Mouse (Mus musculus) embryo, embryonic 9.5 days (tissue): ENCODE results near the gene Tns4.

Experiments
- DNase-seq: peaks from one replicate; pipeline ENCODE4 v3.0.0-alpha.2; 2017; ENCODE audit errors: extremely low spot score

Gene Tns4

GRCm38 (mm10) chr11:99091666-99092065 lies 2.6 kb upstream of the Tns4 start:
- no peak for DNase-seq

- no peak for DNase-seq
These were observed 1.3 kb upstream of the Tns4 start for GRCm38 (mm10) chr11:99090391-99090790.

GRCm38 (mm10) chr11:99088486-99088885 lies 620 bp downstream of the Tns4 start:
- DNase-seq, result no peak

GRCm38 (mm10) chr11:99084366-99084765 lies 4.7 kb downstream of the Tns4 start:
- no peak for DNase-seq

GRCm38 (mm10) chr11:99083516-99083915 lies 5.6 kb downstream of the Tns4 start:
- no peak for DNase-seq

GRCm38 (mm10) chr11:99082098-99082497 lies 7.0 kb downstream of the Tns4 start:
- DNase-seq, result no peak

GRCm38 (mm10) chr11:99081566-99081965 lies 7.5 kb downstream of the Tns4 start:
- no peak for DNase-seq

GRCm38 (mm10) chr11:99080902-99081543 lies 8.1 kb downstream of the Tns4 start:
- no peak for DNase-seq

- no peak for DNase-seq
These were observed 11.2 kb downstream of the Tns4 start for GRCm38 (mm10) chr11:99077869-99078268.

GRCm38 (mm10) chr11:99076744-99077319 lies 12.3 kb downstream of the Tns4 start:
- DNase-seq, result no peak

- DNase-seq, result no peak
These were observed 15.3 kb downstream of the Tns4 start for GRCm38 (mm10) chr11:99073781-99074180.

- peak; percentile 78 for DNase-seq
These were observed 17.2 kb downstream of the Tns4 start for GRCm38 (mm10) chr11:99071866-99072265.

GRCm38 (mm10) chr11:99068455-99068854 lies 20.7 kb downstream of the Tns4 start:
- DNase-seq, result no peak

- DNase-seq, result no peak
These were observed 21.5 kb downstream of the Tns4 start for GRCm38 (mm10) chr11:99067591-99067990.

GRCm38 (mm10) chr11:99065979-99066378 lies 23.1 kb downstream of the Tns4 start:
- DNase-seq, result peak; percentile 87

GRCm38 (mm10) chr11:99065353-99065752 lies 23.8 kb downstream of the Tns4 start:
- no peak for DNase-seq

- DNase-seq, result no peak
These were observed 25.5 kb downstream of the Tns4 start for GRCm38 (mm10) chr11:99063406-99064131.

- no peak for DNase-seq
These were observed 26.4 kb downstream of the Tns4 start for GRCm38 (mm10) chr11:99062661-99063060.

GRCm38 (mm10) chr11:99060435-99060834 lies 28.7 kb downstream of the Tns4 start:
- DNase-seq, result no peak

- peak; percentile 82 for DNase-seq
These were observed 33.3 kb downstream of the Tns4 start for GRCm38 (mm10) chr11:99055571-99056452.

GRCm38 (mm10) chr11:99055143-99055542 lies 34.0 kb downstream of the Tns4 start:
- no peak for DNase-seq

GRCm38 (mm10) chr11:99047643-99048042 lies 41.5 kb downstream of the Tns4 start:
- DNase-seq, result no peak
